Mouse (Mus musculus): Measurements from ENCODE around the gene Trim38. TPM values are rescaled to one million over a fixed set of nuclear protein-coding genes. Genes with fewer than 3 reads are reported as not detected.

Trim38 gene
- total and polyA plus RNA-seq, 2 experiments from 2014 or later, result not detected

DNA sequence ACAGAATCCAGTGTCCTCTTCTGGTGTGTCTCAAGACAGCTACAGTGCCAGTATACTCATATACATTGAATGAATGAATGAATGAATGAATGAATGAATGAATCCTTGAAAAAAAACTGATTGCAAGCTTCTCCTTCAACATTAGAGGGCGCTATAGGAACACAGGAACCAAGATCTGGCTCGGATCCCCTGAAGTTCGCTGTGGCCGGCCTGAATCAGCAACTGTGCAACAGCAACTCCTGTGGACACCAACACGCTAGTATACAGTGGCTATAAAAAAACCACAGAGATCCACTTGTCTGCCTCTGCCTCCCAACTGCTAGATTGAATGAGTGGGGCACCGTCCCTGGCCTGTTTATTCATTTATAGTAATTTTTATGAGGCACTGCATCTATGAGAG lies 63.3 kb downstream of the Trim38 start:
- H3K4me1 ChIP-seq (ENCODE audit: insufficient read depth, low read length), result no peaks in the 10 kb centered on the region
- no peaks in the 10 kb centered on the region for H3K27me3 ChIP-seq (ENCODE audit: insufficient read depth, low read length)
- no peaks in the 10 kb centered on the region for H3K9me3 ChIP-seq (ENCODE audit: low read length)
- no peak overlapping the region for H3K4me2 ChIP-seq (ENCODE audit: low read depth, low read length)
- no peak overlapping the region for H3K9ac ChIP-seq (replicated peaks; ENCODE audit: low read length)
- WGBS, result 11% methylated on average over 6 of the region's 6 CpGs
- no peak overlapping the region for H3K27ac ChIP-seq
- TF ChIP-seq CTCF (IDR thresholded peaks at IDR 0.05; ENCODE audit: low read depth), result peak; percentile 79
- H3K4me3 ChIP-seq (ENCODE audit: low read length), result no peak overlapping the region
- no peaks in the 10 kb centered on the region for H3K36me3 ChIP-seq (ENCODE audit: insufficient read depth, low read length)
- ATAC-seq (peak; percentile 70), DNase-seq (ENCODE audit: low spot score) (peak; percentile 86)

DNA sequence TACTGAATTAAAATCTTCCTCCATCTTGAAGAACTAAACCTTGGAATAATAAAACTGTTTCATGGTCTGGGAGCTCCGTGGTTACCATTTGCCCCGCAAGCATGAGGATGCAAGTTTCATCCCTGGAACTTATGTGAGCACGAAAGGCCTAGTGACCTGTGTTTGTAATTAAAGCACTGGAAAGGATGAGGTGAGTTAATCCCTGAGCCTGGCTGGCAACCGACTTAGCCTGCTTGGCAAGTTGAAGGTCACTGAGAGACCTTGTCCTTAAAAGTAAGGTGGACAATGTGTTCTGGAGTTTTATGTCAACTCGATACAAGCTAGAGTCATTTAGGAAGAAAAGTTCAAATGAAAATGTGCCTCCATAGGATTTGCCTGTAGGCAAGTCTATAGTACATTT lies 65.1 kb downstream of the Trim38 start:
- H3K4me3 ChIP-seq (ENCODE audit: low read length), result no peak overlapping the region
- H3K4me1 ChIP-seq (ENCODE audit: insufficient read depth, low read length), result no peaks in the 10 kb centered on the region
- H3K27me3 ChIP-seq (ENCODE audit: insufficient read depth, low read length), result no peaks in the 10 kb centered on the region
- no peak for ATAC-seq
- no peak for DNase-seq (ENCODE audit: low spot score)
- no peak overlapping the region for H3K27ac ChIP-seq
- TF ChIP-seq CTCF (IDR thresholded peaks at IDR 0.05; ENCODE audit: low read depth), result no peak
- H3K9me3 ChIP-seq (ENCODE audit: low read length), result no peaks in the 10 kb centered on the region
- no peaks in the 10 kb centered on the region for H3K36me3 ChIP-seq (ENCODE audit: insufficient read depth, low read length)
- no peak overlapping the region for H3K9ac ChIP-seq (replicated peaks; ENCODE audit: low read length)
- H3K4me2 ChIP-seq (ENCODE audit: low read depth, low read length), result no peak overlapping the region
- WGBS, result 91% methylated on average over 5 of the region's 5 CpGs

DNA sequence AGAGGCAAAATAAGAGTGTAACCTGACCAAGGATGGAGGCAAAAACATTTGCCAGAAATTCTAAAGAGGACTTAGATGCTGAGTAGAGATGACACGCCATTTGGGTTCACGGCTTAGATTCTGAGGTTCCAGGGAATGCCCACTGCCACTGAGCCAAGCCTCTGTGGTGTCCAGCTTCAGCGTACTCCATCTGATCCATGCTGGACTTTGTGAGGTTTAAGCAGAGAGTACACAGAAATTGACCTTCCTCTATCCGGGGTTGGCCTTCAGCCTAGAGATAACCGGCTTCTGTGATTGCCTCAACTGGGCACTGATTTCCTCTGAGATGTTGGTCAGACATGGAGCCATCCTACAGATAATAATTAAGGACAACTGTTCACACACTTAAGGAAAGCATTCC lies 66.9 kb downstream of the Trim38 start:
- no peak overlapping the region for H3K4me2 ChIP-seq (ENCODE audit: low read depth, low read length)
- H3K9me3 ChIP-seq (ENCODE audit: low read length), result no peaks in the 10 kb centered on the region
- H3K4me3 ChIP-seq (ENCODE audit: low read length), result no peak overlapping the region
- 96% methylated on average over 5 of the region's 5 CpGs for WGBS
- ATAC-seq (no peak), DNase-seq (ENCODE audit: low spot score) (no peak)
- H3K9ac ChIP-seq (replicated peaks; ENCODE audit: low read length), result no peak overlapping the region
- no peak overlapping the region for H3K27ac ChIP-seq
- no peaks in the 10 kb centered on the region for H3K27me3 ChIP-seq (ENCODE audit: insufficient read depth, low read length)
- no peak for TF ChIP-seq CTCF (IDR thresholded peaks at IDR 0.05; ENCODE audit: low read depth)
- H3K36me3 ChIP-seq (ENCODE audit: insufficient read depth, low read length), result no peaks in the 10 kb centered on the region
- H3K4me1 ChIP-seq (ENCODE audit: insufficient read depth, low read length), result no peaks in the 10 kb centered on the region

DNA sequence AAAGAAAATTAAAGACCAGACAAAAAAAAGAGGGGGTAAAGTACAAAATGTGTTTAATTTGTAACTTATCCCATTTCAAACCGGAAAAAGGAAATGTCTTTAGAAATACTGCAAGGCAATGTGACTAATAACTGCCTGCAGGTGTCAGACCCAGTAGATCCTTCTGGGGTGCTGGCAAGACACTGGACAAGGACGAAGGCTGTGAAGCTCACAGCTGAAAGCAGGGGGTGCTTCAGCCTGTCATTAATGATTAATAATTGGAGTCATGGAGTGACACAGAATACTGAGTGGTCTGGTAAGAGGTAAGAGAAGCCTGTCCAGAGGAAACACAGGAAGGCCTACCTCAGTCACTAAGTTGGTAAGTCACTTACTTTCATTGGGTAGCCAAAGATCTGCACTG lies 69.6 kb downstream of the Trim38 start, which contains the start of gene Slc17a3:
Slc17a3 (plus strand) TSS at position 127 of the 400 bp plus-strand sequence.
- no peaks in the 10 kb centered on the region for H3K36me3 ChIP-seq (ENCODE audit: insufficient read depth, low read length)
- no peak within 1 kb of the TSS for H3K4me2 ChIP-seq (ENCODE audit: low read depth, low read length)
- no peaks in the 10 kb centered on the region for H3K4me1 ChIP-seq (ENCODE audit: insufficient read depth, low read length)
- H3K27me3 ChIP-seq (ENCODE audit: insufficient read depth, low read length), result no peaks in the 10 kb centered on the region
- ATAC-seq (no peak), DNase-seq (ENCODE audit: low spot score) (no peak)
- TF ChIP-seq CTCF (IDR thresholded peaks at IDR 0.05; ENCODE audit: low read depth), result no peak
- no peak within 1 kb of the TSS for H3K9ac ChIP-seq (replicated peaks; ENCODE audit: low read length)
- 75% methylated on average over 2 of the region's 2 CpGs for WGBS
- H3K27ac ChIP-seq, result no peak within 1 kb of the TSS
- H3K4me3 ChIP-seq (ENCODE audit: low read length), result no peak within 1 kb of the TSS
- H3K9me3 ChIP-seq (ENCODE audit: low read length), result no peaks in the 10 kb centered on the region

Small RNAs within 50 kb of the gene (microRNA-seq; reads per million reads assigned to microRNA genes)
- gene Gm44314 (0 reads per million in 2 experiments), gene Gm44484 (0 reads per million in 2 experiments)

Other genes with a start within 250 kb of the Trim38 start
Only the 30 nearest of the 37 such genes appear.
- 49.4 and 53.4 TPM in 2 replicates for gene Hist1h1d, start 216.7 kb upstream of the Trim38 start, total RNA-seq (2014; rRNA removed)
- gene Hist1h1d, start 216.7 kb upstream of the Trim38 start, polyA plus RNA-seq (2015; fragmentation: Nextera tagmentation; extraction: Ambion mirVana), result 0.18 and 0.25 TPM in 2 replicates
- gene Hist1h3e, start 207.5 kb upstream of the Trim38 start, total RNA-seq (2014; rRNA removed), result 528 and 734 TPM in 2 replicates
- gene Hist1h3e, start 207.5 kb upstream of the Trim38 start, polyA plus RNA-seq (2015; fragmentation: Nextera tagmentation; extraction: Ambion mirVana), result 1.3 and 2.8 TPM in 2 replicates
- 221 and 249 TPM in 2 replicates for gene Hist1h2ae, start 198.7 kb upstream of the Trim38 start, total RNA-seq (2014; rRNA removed)
- 12.2 and 13.8 TPM in 2 replicates for gene Hist1h2ae, start 198.7 kb upstream of the Trim38 start, polyA plus RNA-seq (2015; fragmentation: Nextera tagmentation; extraction: Ambion mirVana)
- gene Hist1h2bg, start 198.5 kb upstream of the Trim38 start, total RNA-seq (2014; rRNA removed), result 1,151 and 1,635 TPM in 2 replicates
- 2.6 and 5.2 TPM in 2 replicates for gene Hist1h2bg, start 198.5 kb upstream of the Trim38 start, polyA plus RNA-seq (2015; fragmentation: Nextera tagmentation; extraction: Ambion mirVana)
- gene Hist1h2bf, start 195.7 kb upstream of the Trim38 start, total RNA-seq (2014; rRNA removed), result 695 and 1,354 TPM in 2 replicates
- 1.3 and 2.4 TPM in 2 replicates for gene Hist1h2bf, start 195.7 kb upstream of the Trim38 start, polyA plus RNA-seq (2015; fragmentation: Nextera tagmentation; extraction: Ambion mirVana)
- 636 and 885 TPM in 2 replicates for gene Hist1h2ad, start 195.5 kb upstream of the Trim38 start, total RNA-seq (2014; rRNA removed)
- 0.69 TPM in 1 of 2 replicates, not detected in the other for gene Hist1h2ad, start 195.5 kb upstream of the Trim38 start, polyA plus RNA-seq (2015; fragmentation: Nextera tagmentation; extraction: Ambion mirVana)
- gene Hist1h3d, start 194.2 kb upstream of the Trim38 start, total RNA-seq (2014; rRNA removed), result 173 and 207 TPM in 2 replicates
- 0.96 and 1.4 TPM in 2 replicates for gene Hist1h3d, start 194.2 kb upstream of the Trim38 start, polyA plus RNA-seq (2015; fragmentation: Nextera tagmentation; extraction: Ambion mirVana)
- gene Hist1h4d, start 188.3 kb upstream of the Trim38 start, total RNA-seq (2014; rRNA removed), result 1,614 and 2,187 TPM in 2 replicates
- 36.9 and 39.6 TPM in 2 replicates for gene Hist1h4d, start 188.3 kb upstream of the Trim38 start, polyA plus RNA-seq (2015; fragmentation: Nextera tagmentation; extraction: Ambion mirVana)
- gene Hist1h2be, start 148.8 kb upstream of the Trim38 start, total RNA-seq (2014; rRNA removed), result 262 and 304 TPM in 2 replicates
- 0.30 and 0.41 TPM in 2 replicates for gene Hist1h2be, start 148.8 kb upstream of the Trim38 start, polyA plus RNA-seq (2015; fragmentation: Nextera tagmentation; extraction: Ambion mirVana)
- gene Hist1h1e, start 147.4 kb upstream of the Trim38 start, total RNA-seq (2014; rRNA removed), result 281 and 348 TPM in 2 replicates
- gene Hist1h1e, start 147.4 kb upstream of the Trim38 start, polyA plus RNA-seq (2015; fragmentation: Nextera tagmentation; extraction: Ambion mirVana), result 20.1 and 21.9 TPM in 2 replicates
- 63.3 and 98.5 TPM in 2 replicates for gene Hist1h2ac, start 86.0 kb upstream of the Trim38 start, total RNA-seq (2014; rRNA removed)
- gene Hist1h2ac, start 86.0 kb upstream of the Trim38 start, polyA plus RNA-seq (2015; fragmentation: Nextera tagmentation; extraction: Ambion mirVana), result 0.30 and 0.38 TPM in 2 replicates
- 189 and 295 TPM in 2 replicates for gene Hist1h2bc, start 85.7 kb upstream of the Trim38 start, total RNA-seq (2014; rRNA removed)
- gene Hist1h2bc, start 85.7 kb upstream of the Trim38 start, polyA plus RNA-seq (2015; fragmentation: Nextera tagmentation; extraction: Ambion mirVana), result 36.1 and 46.1 TPM in 2 replicates
- gene Hist1h1t, start 74.1 kb upstream of the Trim38 start, total RNA-seq (2014; rRNA removed), result 1.1 and 1.6 TPM in 2 replicates
- not detected in 2 replicates for gene Hist1h1t, start 74.1 kb upstream of the Trim38 start, polyA plus RNA-seq (2015; fragmentation: Nextera tagmentation; extraction: Ambion mirVana)
- gene Hist1h4c, start 71.5 kb upstream of the Trim38 start, total RNA-seq (2014; rRNA removed), result 1,149 and 1,400 TPM in 2 replicates
- gene Hist1h4c, start 71.5 kb upstream of the Trim38 start, polyA plus RNA-seq (2015; fragmentation: Nextera tagmentation; extraction: Ambion mirVana), result 4.0 and 4.6 TPM in 2 replicates
- 3.2 and 11.1 TPM in 2 replicates for gene Hfe, start 59.1 kb upstream of the Trim38 start, total RNA-seq (2014; rRNA removed)
- gene Hfe, start 59.1 kb upstream of the Trim38 start, polyA plus RNA-seq (2015; fragmentation: Nextera tagmentation; extraction: Ambion mirVana), result 7.9 and 8.6 TPM in 2 replicates
- 508 and 626 TPM in 2 replicates for gene Hist1h1c, start 31.1 kb upstream of the Trim38 start, total RNA-seq (2014; rRNA removed)
- 31.4 and 35.4 TPM in 2 replicates for gene Hist1h1c, start 31.1 kb upstream of the Trim38 start, polyA plus RNA-seq (2015; fragmentation: Nextera tagmentation; extraction: Ambion mirVana)
- 1,362 and 1,480 TPM in 2 replicates for gene Hist1h3c, start 24.3 kb upstream of the Trim38 start, total RNA-seq (2014; rRNA removed)
- gene Hist1h3c, start 24.3 kb upstream of the Trim38 start, polyA plus RNA-seq (2015; fragmentation: Nextera tagmentation; extraction: Ambion mirVana), result 1.6 and 2.1 TPM in 2 replicates
- gene Hist1h2bb, start 23.2 kb upstream of the Trim38 start, total RNA-seq (2014; rRNA removed), result 1,454 and 1,759 TPM in 2 replicates
- gene Hist1h2bb, start 23.2 kb upstream of the Trim38 start, polyA plus RNA-seq (2015; fragmentation: Nextera tagmentation; extraction: Ambion mirVana), result 0.49 and 0.55 TPM in 2 replicates
- gene Hist1h2ab, start 18.8 kb upstream of the Trim38 start, total RNA-seq (2014; rRNA removed), result 349 and 438 TPM in 2 replicates
- gene Hist1h2ab, start 18.8 kb upstream of the Trim38 start, polyA plus RNA-seq (2015; fragmentation: Nextera tagmentation; extraction: Ambion mirVana), result 7.4 and 10.4 TPM in 2 replicates
- gene Hist1h3b, start 17.6 kb upstream of the Trim38 start, total RNA-seq (2014; rRNA removed), result 956 and 1,079 TPM in 2 replicates
- 2.6 and 3.2 TPM in 2 replicates for gene Hist1h3b, start 17.6 kb upstream of the Trim38 start, polyA plus RNA-seq (2015; fragmentation: Nextera tagmentation; extraction: Ambion mirVana)
- gene Hist1h4b, start 12.9 kb upstream of the Trim38 start, total RNA-seq (2014; rRNA removed), result 334 and 514 TPM in 2 replicates
- gene Hist1h4b, start 12.9 kb upstream of the Trim38 start, polyA plus RNA-seq (2015; fragmentation: Nextera tagmentation; extraction: Ambion mirVana), result 1.3 and 2.8 TPM in 2 replicates
- gene Hist1h4a, start 8.7 kb upstream of the Trim38 start, total RNA-seq (2014; rRNA removed), result 789 and 958 TPM in 2 replicates
- gene Hist1h4a, start 8.7 kb upstream of the Trim38 start, polyA plus RNA-seq (2015; fragmentation: Nextera tagmentation; extraction: Ambion mirVana), result 0.53 TPM in 1 of 2 replicates, not detected in the other
- gene Hist1h3a, start 7.5 kb upstream of the Trim38 start, total RNA-seq (2014; rRNA removed), result 2,055 and 2,536 TPM in 2 replicates
- 1.5 and 2.1 TPM in 2 replicates for gene Hist1h3a, start 7.5 kb upstream of the Trim38 start, polyA plus RNA-seq (2015; fragmentation: Nextera tagmentation; extraction: Ambion mirVana)
- gene Hist1h1a, start 6.2 kb upstream of the Trim38 start, total RNA-seq (2014; rRNA removed), result 223 and 241 TPM in 2 replicates
- gene Hist1h1a, start 6.2 kb upstream of the Trim38 start, polyA plus RNA-seq (2015; fragmentation: Nextera tagmentation; extraction: Ambion mirVana), result 0.59 and 0.61 TPM in 2 replicates
- not detected in 2 replicates for gene Slc17a2, start 37.1 kb downstream of the Trim38 start, total RNA-seq (2014; rRNA removed)
- gene Slc17a2, start 37.1 kb downstream of the Trim38 start, polyA plus RNA-seq (2015; fragmentation: Nextera tagmentation; extraction: Ambion mirVana), result 0.10 TPM in 1 of 2 replicates, not detected in the other
- not detected in 2 replicates for gene Slc17a3, start 69.5 kb downstream of the Trim38 start, total RNA-seq (2014; rRNA removed)
- gene Slc17a3, start 69.5 kb downstream of the Trim38 start, polyA plus RNA-seq (2015; fragmentation: Nextera tagmentation; extraction: Ambion mirVana), result not detected in 2 replicates
- gene Slc17a1, start 97.8 kb downstream of the Trim38 start, total RNA-seq (2014; rRNA removed), result not detected in 2 replicates
- gene Slc17a1, start 97.8 kb downstream of the Trim38 start, polyA plus RNA-seq (2015; fragmentation: Nextera tagmentation; extraction: Ambion mirVana), result not detected in 2 replicates
- not detected in 2 replicates for gene Slc17a4, start 145.1 kb downstream of the Trim38 start, total RNA-seq (2014; rRNA removed)
- not detected in 2 replicates for gene Slc17a4, start 145.1 kb downstream of the Trim38 start, polyA plus RNA-seq (2015; fragmentation: Nextera tagmentation; extraction: Ambion mirVana)
- not detected in 2 replicates for gene Hist1h2ba, start 164.2 kb downstream of the Trim38 start, total RNA-seq (2014; rRNA removed)
- not detected in 2 replicates for gene Hist1h2ba, start 164.2 kb downstream of the Trim38 start, polyA plus RNA-seq (2015; fragmentation: Nextera tagmentation; extraction: Ambion mirVana)
- gene Hist1h2aa, start 164.5 kb downstream of the Trim38 start, total RNA-seq (2014; rRNA removed), result not detected in 2 replicates
- not detected in 2 replicates for gene Hist1h2aa, start 164.5 kb downstream of the Trim38 start, polyA plus RNA-seq (2015; fragmentation: Nextera tagmentation; extraction: Ambion mirVana)

Data from hindbrain, postnatal 0 days (tissue).